ENCODE assay signal across 10 mouse cellular contexts in the genomic region with DNA sequence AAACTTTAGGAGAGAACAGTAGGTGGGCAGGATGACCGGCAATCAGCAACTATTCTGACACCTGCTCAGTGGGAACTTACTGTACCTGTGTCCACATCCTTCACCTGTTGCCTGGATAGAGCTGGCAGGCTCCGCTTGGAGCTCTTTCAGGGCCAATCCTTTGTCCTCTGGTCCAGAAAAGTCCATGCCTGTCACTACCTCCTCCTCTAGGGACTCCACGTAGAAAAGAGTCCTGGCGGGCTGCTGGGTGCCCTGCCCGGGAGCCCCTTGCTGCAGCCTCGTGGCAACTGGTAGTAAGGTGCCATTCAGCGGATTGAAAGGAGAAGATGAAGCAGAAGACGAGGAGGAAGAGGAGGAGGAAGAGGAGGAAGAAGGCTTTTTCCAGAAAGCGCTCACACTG. TPM values are rescaled to one million over a fixed set of nuclear protein-coding genes. Genes with fewer than 3 reads are reported as not detected.
DNase-seq lines count a peak whose midpoint lies in the region; ATAC-seq and TF ChIP-seq lines count a peak whose summit lies in the region.
"Had no signal": no experiment of that assay in that cellular context is flagged by ENCODE, and none has a peak within 500 bp of the region (broad histone marks: within the 10 kb centered on the region; RNA-seq: fewer than 3 reads in every experiment).

No protein-coding gene starts in this region.

- H3K27me3 ChIP-seq in kidney, embryonic 14.5 days (ENCODE audit: control insufficient read depth, insufficient read depth, low read length), result peaks cover 19% of the 10 kb centered on the region
- no peaks in the 10 kb centered on the region for H3K27me3 ChIP-seq in kidney, adult 2 months (replicated peaks; ENCODE audit: control insufficient read depth, insufficient read depth, low read length)
- H3K27me3 ChIP-seq in forebrain, postnatal 0 days (ENCODE audit: insufficient read depth, low read length), result no peaks in the 10 kb centered on the region
- H3K27me3 ChIP-seq in midbrain, embryonic 14.5 days (ENCODE audit: control insufficient read depth, insufficient read depth, low read length), result no peaks in the 10 kb centered on the region

- H3K36me3 ChIP-seq in kidney, embryonic 14.5 days (ENCODE audit: control insufficient read depth, insufficient read depth, low read length), result no peaks in the 10 kb centered on the region
- H3K36me3 ChIP-seq in kidney, adult 2 months (ENCODE audit: control insufficient read depth, insufficient read depth, low read length), result no peaks in the 10 kb centered on the region
- no peaks in the 10 kb centered on the region for H3K36me3 ChIP-seq in forebrain, postnatal 0 days (ENCODE audit: insufficient read depth)
- no peaks in the 10 kb centered on the region for H3K36me3 ChIP-seq in midbrain, embryonic 14.5 days (ENCODE audit: control insufficient read depth, insufficient read depth, low read length)

- H3K4me2 ChIP-seq in kidney, embryonic 14.5 days (replicated peaks; ENCODE audit: low read depth, low read length), result peak overlapping the region; percentile 93
- H3K4me2 ChIP-seq in forebrain, postnatal 0 days (ENCODE audit: low read depth), result peak overlapping the region; percentile 94
- peak overlapping the region; percentile 90 for H3K4me2 ChIP-seq in midbrain, embryonic 14.5 days (ENCODE audit: low read length)

- peak overlapping the region; percentile 44 for H3K4me3 ChIP-seq in kidney, embryonic 14.5 days (ENCODE audit: low read length)
- H3K4me3 ChIP-seq in kidney, adult 2 months (ENCODE audit: insufficient read depth, low read depth, low read length), result no peak overlapping the region
- peak overlapping the region; percentile 59 for H3K4me3 ChIP-seq in cortical plate, adult 2 months (ENCODE audit: insufficient read depth, low read length)
- peak overlapping the region; percentile 61 for H3K4me3 ChIP-seq in forebrain, postnatal 0 days (ENCODE audit: low read depth, low read length)
- H3K4me3 ChIP-seq in midbrain, embryonic 14.5 days (replicated peaks; ENCODE audit: low read depth, low read length), result peak overlapping the region; percentile 62
- H3K4me3 ChIP-seq in gastrocnemius, adult 2 months, result no peak overlapping the region

- no peak overlapping the region for H3K27ac ChIP-seq in kidney, embryonic 14.5 days (ENCODE audit: low read depth, low read length)
- H3K27ac ChIP-seq in kidney, adult 2 months (ENCODE audit: insufficient read depth, low read depth, low read length), result no peak overlapping the region
- no peak overlapping the region for H3K27ac ChIP-seq in cortical plate, adult 2 months (ENCODE audit: insufficient read depth, low read length)
- H3K27ac ChIP-seq in forebrain, postnatal 0 days (ENCODE audit: low read depth, low read length), result 0 out of 2 replicates have a peak overlapping the region, but pooled peaks have one; percentile 17
- H3K27ac ChIP-seq in midbrain, embryonic 14.5 days (replicated peaks; ENCODE audit: low read depth, low read length), result peak overlapping the region; percentile 87
- no peak overlapping the region for H3K27ac ChIP-seq in gastrocnemius, adult 2 months

- no peaks in the 10 kb centered on the region for H3K9me3 ChIP-seq in kidney, embryonic 14.5 days (ENCODE audit: control insufficient read depth, low read length)
- no peaks in the 10 kb centered on the region for H3K9me3 ChIP-seq in forebrain, postnatal 0 days (ENCODE audit: low read length)
- H3K9me3 ChIP-seq in midbrain, embryonic 14.5 days (ENCODE audit: control insufficient read depth, low read length), result no peaks in the 10 kb centered on the region

- peaks cover 7% of the 10 kb centered on the region for H3K4me1 ChIP-seq in kidney, embryonic 14.5 days (ENCODE audit: control insufficient read depth, insufficient read depth, low read length)
- no peaks in the 10 kb centered on the region for H3K4me1 ChIP-seq in kidney, adult 2 months (ENCODE audit: control insufficient read depth, insufficient read depth, low read length)
- H3K4me1 ChIP-seq in cortical plate, adult 2 months (ENCODE audit: control insufficient read depth, insufficient read depth, low read length), result no peaks in the 10 kb centered on the region
- H3K4me1 ChIP-seq in forebrain, postnatal 0 days (ENCODE audit: insufficient read depth), result peaks cover 7% of the 10 kb centered on the region; the same call in 1 of the 2 replicates
- no peaks in the 10 kb centered on the region for H3K4me1 ChIP-seq in midbrain, embryonic 14.5 days (ENCODE audit: control insufficient read depth, insufficient read depth, low read length)

- H3K9ac ChIP-seq in kidney, embryonic 14.5 days (ENCODE audit: low read depth, low read length), result peak overlapping the region; percentile 28; the same call in 1 of the 2 replicates
- H3K9ac ChIP-seq in forebrain, postnatal 0 days, result peak overlapping the region; percentile 68
- H3K9ac ChIP-seq in midbrain, embryonic 14.5 days (replicated peaks; ENCODE audit: low read length), result peak overlapping the region; percentile 74

- TF ChIP-seq CTCF in kidney, adult 2 months (conservative IDR thresholded peaks at IDR 0.05; ENCODE audit: insufficient read depth, insufficient read length, low read depth, low read length), result no peak
- TF ChIP-seq CTCF in cortical plate, adult 2 months (IDR thresholded peaks at IDR 0.05; ENCODE audit: extremely low read depth, insufficient read depth, low read length), result no peak
- no peak for TF ChIP-seq CTCF in forebrain, postnatal 0 days (IDR thresholded peaks at IDR 0.05; ENCODE audit: low read depth)
- no peak for TF ChIP-seq CTCF in gastrocnemius, adult 2 months (IDR thresholded peaks at IDR 0.05)

- WGBS in kidney, embryonic 14.5 days, result 9% methylated on average over 9 of the region's 9 CpGs
- 10% methylated on average over 9 of the region's 9 CpGs for WGBS in kidney, adult 2 months
- WGBS in forebrain, postnatal 0 days, result 7% methylated on average over 9 of the region's 9 CpGs
- 5% methylated on average over 9 of the region's 9 CpGs for WGBS in midbrain, embryonic 14.5 days

- intact Hi-C loops in gastrocnemius, adult 2 months (cut with DNase I), result no loop called here

- peak; percentile 63; the same call in 1 of the 2 replicates for ATAC-seq in kidney, embryonic 14.5 days (ENCODE audit: low FRiP score, low TSS enrichment)
- ATAC-seq in forebrain, postnatal 0 days, result no peak
- peak; percentile 25 for ATAC-seq in midbrain, embryonic 14.5 days (ENCODE audit: low FRiP score, low TSS enrichment)
- ATAC-seq in granulocyte monocyte progenitor cell, adult 5-6 weeks (replicated peaks; ENCODE audit: poor library complexity, severe bottlenecking), result no peak

- no peak for DNase-seq in kidney, adult 2 months
- DNase-seq in forebrain, postnatal 0 days, result peak; percentile 4
- DNase-seq in midbrain, embryonic 14.5 days, result peak; percentile 52
- DNase-seq in gastrocnemius, adult 2 months, result no peak
- no peak for DNase-seq in Muller cell, postnatal 12 days (ENCODE audit: inconsistent ontology term)

- no peak for TF ChIP-seq POLR2A in kidney, adult 2 months (IDR thresholded peaks at IDR 0.05; ENCODE audit: low read depth, low read length)
- no peak for TF ChIP-seq POLR2A in cortical plate, adult 2 months (IDR thresholded peaks at IDR 0.05; ENCODE audit: extremely low read depth, insufficient read depth, low read length)

RNA-seq across cellular contexts. Expression of gene Klhl1, which starts 1.2 kb away (rescaled TPM):
- polyA plus RNA-seq in kidney, embryonic 14.5 days (2014; fragmentation: Nextera tagmentation; extraction: Ambion mirVana), result not detected in 2 replicates
- not detected in 2 replicates for polyA plus RNA-seq in kidney, adult 2 months (2012; rRNA removed)
- 1.1 and 1.3 TPM in 2 replicates for polyA plus RNA-seq in cortical plate, adult 2 months (2012; rRNA removed)
- total RNA-seq in forebrain, postnatal 0 days (2014; rRNA removed), result 6.5 and 7.3 TPM in 2 replicates
- 2.8 and 2.9 TPM in 2 replicates for polyA plus RNA-seq in forebrain, postnatal 0 days (2015; fragmentation: Nextera tagmentation; extraction: Ambion mirVana)
- 11.8 and 14.1 TPM in 2 replicates for polyA plus RNA-seq in midbrain, embryonic 14.5 days (2014; fragmentation: Nextera tagmentation; extraction: Ambion mirVana)
- not detected for total RNA-seq in gastrocnemius, adult 2 months (2021)
- not detected in 2 replicates for total RNA-seq in granulocyte monocyte progenitor cell, adult 5-6 weeks (2014; fragmentation: Nextera tagmentation)
- total RNA-seq in granulocyte monocyte progenitor cell, adult 5-6 weeks (2017), result not detected in 2 replicates
- total RNA-seq: common myeloid progenitor, adult 5-6 weeks had no signal
- polyA plus RNA-seq: large intestine, adult 2 months had no signal

Comparison
In these comparisons a context has a peak if more than half of its experiments do, and no peak if none do; other contexts are left out.
1. H3K4me3 ChIP-seq: peak in kidney, embryonic 14.5 days (single experiment), cortical plate, adult 2 months (single experiment), forebrain, postnatal 0 days (single experiment) and midbrain, embryonic 14.5 days (single experiment); none in kidney, adult 2 months (single experiment) and gastrocnemius, adult 2 months (single experiment).
2. ATAC-seq: peak in kidney, embryonic 14.5 days (single experiment) and midbrain, embryonic 14.5 days (single experiment); none in forebrain, postnatal 0 days (single experiment) and granulocyte monocyte progenitor cell, adult 5-6 weeks (single experiment).
3. H3K27ac ChIP-seq: peak in forebrain, postnatal 0 days (single experiment) and midbrain, embryonic 14.5 days (single experiment); none in kidney, embryonic 14.5 days (single experiment), kidney, adult 2 months (single experiment), cortical plate, adult 2 months (single experiment) and gastrocnemius, adult 2 months (single experiment).
4. DNase-seq: peak in forebrain, postnatal 0 days (single experiment) and midbrain, embryonic 14.5 days (single experiment); none in kidney, adult 2 months (single experiment), gastrocnemius, adult 2 months (single experiment) and Muller cell, postnatal 12 days (single experiment).
5. Peak in every context shown above with its lines, with median percentiles within 50 percentile points of each other: H3K4me2 ChIP-seq and H3K9ac ChIP-seq.